Mouse (Mus musculus): ENCODE results near the gene Etfdh.

GRCm38 (mm10) chr3:79560555-79560954 is 68.7 kb downstream of the Etfdh start:
- TF ChIP-seq ZC3H11A (IDR thresholded peaks at IDR 0.05; ENCODE audit: borderline replicate concordance, low read depth, low read length) (no peak), ZNF384 (IDR thresholded peaks at IDR 0.05; ENCODE audit: low read depth, low read length) (no peak)
